Mouse (Mus musculus): Measurements from ENCODE around the gene H6pd.

- no peak for TF ChIP-seq CTCF (IDR thresholded peaks at IDR 0.05; ENCODE audit: low read depth)
- no peak for TF ChIP-seq EP300 (IDR thresholded peaks at IDR 0.05; ENCODE audit: low read depth)
These were observed 17.7 kb downstream of the H6pd start for GRCm38 (mm10) chr4:149990954-149991633.

All from heart, postnatal 0 days (tissue).